Mouse (Mus musculus) ES-Bruce4 (cell line): Measurements from ENCODE around the gene Myo3b.

ENCODE experiments used
- CTCF ChIP-seq: IDR thresholded peaks from one replicate; pipeline ENCODE4 v1.8.1; 2011; ENCODE audit warnings: low read depth, low read length
- EP300 ChIP-seq: IDR thresholded peaks from 2 replicates; pipeline ENCODE4 v1.6.1; 2011; ENCODE audit warnings: low read depth, low read length; ENCODE audit not compliant: insufficient read depth
- POLR2A ChIP-seq: IDR thresholded peaks from one replicate; pipeline ENCODE4 v1.8.1; 2011; ENCODE audit warnings: low read length; ENCODE audit not compliant: insufficient read depth

DNA sequence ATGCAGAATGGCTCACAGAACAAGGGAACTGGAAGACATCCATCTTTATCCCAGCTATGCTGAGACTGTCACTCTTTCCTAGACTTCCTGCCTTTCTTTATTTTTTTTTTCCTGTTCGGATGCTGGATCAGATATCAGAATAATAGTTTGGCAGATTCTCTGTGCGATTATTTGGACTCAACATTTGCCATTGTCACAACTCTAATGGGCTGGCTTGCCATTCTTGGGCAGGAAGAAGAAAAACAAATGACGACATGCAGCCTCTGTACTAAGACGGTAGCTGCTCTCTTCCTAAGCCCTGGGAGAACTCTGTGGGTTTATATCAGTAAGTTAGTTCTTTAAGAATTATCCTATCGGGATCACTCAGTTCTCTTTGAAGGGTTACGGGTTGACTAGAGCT lies 89.7 kb downstream of the Myo3b start:
- TF ChIP-seq CTCF: no peak
- TF ChIP-seq EP300: no peak
- no peak for TF ChIP-seq POLR2A
